Mouse (Mus musculus) ES-Bruce4 (cell line): ENCODE measurements around the gene Abat.

Experiments used
- CTCF ChIP-seq: IDR thresholded peaks from one replicate; pipeline ENCODE4 v1.8.1; 2011; ENCODE audit warnings: low read depth, low read length
- POLR2A ChIP-seq: IDR thresholded peaks from one replicate; pipeline ENCODE4 v1.8.1; 2011; ENCODE audit warnings: low read length; ENCODE audit not compliant: insufficient read depth

DNA sequence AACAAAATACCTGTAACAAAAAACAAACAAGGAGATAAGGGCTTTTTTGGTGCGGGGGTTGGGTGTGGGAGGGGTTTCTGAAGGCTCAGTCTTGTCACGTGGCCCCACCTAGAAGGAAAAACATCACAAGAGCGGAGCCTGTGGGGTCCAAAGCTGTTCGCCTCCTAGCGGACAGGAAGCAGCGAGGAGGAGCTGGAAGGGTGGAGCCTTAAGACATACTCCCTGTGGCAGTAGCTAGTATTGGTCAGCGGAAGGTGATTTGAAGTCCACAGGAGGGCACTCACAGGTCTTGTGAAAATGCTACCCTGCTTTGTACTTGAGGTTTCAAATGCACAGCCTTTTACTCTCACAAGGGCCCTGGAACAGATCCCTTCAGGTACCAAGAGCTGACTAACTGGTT is 19.7 kb downstream of the Abat start:
- TF ChIP-seq CTCF (peak; percentile 45), POLR2A (no peak)
